Mouse (Mus musculus) forelimb bud, embryonic 11.5 days (tissue): Measurements from ENCODE around the gene Abi1.
"Not testable (repeated sequence)": the region's sequence is repeated elsewhere in the genome, so short reads cannot be mapped to it uniquely, and the experiment has no call there.

ENCODE experiments used
- DNase-seq: peaks from one replicate; pipeline ENCODE4 v3.0.0-alpha.2; 2012; ENCODE audit warnings: low read depth, low spot score

The Abi1 gene

DNA sequence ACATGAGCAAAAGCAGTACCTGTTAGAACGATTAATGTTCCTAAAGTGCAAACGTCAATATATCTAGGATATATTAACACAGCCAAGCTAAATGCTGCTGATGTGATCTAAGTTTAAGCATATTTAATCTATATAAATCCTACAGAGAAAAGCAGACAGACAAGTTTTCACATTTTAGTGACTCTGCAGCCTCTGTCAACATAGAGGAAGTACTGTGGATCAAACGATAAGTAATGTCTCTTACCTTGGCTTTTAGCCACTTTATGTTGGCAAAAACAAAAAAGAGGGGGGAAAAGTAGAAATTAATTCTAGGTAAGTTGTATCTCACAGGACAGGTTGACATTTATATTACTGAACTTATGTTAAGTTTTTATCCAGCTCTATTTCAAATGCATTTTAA is 77.1 kb downstream of the Abi1 start:
- no peak for DNase-seq

GRCm38 (mm10) chr2:22962242-22962641 is 77.8 kb downstream of the Abi1 start:
- DNase-seq, result no peak

DNA sequence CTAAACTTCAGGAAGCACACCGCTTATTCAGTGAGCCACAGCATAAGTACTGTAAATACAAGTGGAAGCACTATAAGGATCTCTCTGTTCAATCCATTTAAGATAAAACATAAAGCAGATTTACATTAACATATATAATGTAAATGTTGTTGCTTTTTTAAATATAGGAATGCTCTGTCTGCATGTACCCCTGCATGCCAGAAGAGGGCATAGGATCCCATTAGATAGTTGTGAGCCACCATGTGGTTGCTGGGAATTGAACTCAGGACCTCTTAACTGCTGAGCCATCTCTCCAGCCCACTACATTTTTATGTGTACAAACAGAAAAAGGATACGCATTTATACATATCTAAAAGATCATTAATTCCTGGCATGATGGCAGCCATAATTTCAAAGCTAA is 78.4 kb downstream of the Abi1 start:
- no peak for DNase-seq

- DNase-seq, result no peak
These were observed 82.6 kb downstream of the Abi1 start for GRCm38 (mm10) chr2:22957415-22957814.

DNA sequence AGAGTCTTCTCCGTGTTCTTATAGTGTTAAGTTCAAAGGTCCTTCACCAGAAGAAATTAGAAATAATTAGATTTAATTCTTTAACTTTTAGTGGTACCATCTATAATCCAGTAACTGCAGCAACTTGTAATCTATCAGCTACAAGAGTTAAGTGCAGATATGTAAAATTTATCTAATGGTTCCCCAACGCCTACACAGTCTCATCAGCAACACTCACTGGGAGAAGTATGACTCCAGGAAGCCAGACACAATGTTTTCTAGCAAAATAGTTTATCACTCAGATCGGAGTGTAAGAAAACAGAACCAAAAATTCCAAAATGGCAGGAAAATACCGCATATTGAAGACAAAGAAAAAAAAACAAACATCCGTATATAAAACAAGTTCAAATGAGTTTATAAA is 84.1 kb downstream of the Abi1 start:
- no peak for DNase-seq

DNA sequence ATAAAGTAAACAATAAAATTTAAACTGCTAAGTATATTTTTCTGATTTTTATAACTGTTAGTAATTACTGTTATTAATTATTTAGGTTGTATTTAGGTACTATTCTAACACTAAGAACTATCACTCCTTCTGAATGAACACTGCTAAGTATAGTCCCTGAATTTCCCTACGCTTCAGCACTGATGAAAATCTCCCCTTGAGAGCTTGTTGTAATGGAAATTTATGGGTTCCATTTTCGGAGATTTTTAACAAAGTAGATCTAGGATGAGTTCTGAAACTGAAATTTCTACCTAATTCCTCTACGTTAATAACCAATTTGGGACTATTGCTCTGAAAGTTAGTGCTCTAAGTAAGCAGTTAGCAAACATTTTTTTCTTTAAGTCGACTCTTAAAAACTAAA is 85.8 kb downstream of the Abi1 start:
- no peak for DNase-seq

GRCm38 (mm10) chr2:22949956-22950355 is 90.1 kb downstream of the Abi1 start:
- DNase-seq, result no peak

GRCm38 (mm10) chr2:22933556-22933955 is 106.5 kb downstream of the Abi1 start:
- no peak for DNase-seq

- DNase-seq, result no peak
These were observed 111.8 kb downstream of the Abi1 start for GRCm38 (mm10) chr2:22928259-22928658.

DNA sequence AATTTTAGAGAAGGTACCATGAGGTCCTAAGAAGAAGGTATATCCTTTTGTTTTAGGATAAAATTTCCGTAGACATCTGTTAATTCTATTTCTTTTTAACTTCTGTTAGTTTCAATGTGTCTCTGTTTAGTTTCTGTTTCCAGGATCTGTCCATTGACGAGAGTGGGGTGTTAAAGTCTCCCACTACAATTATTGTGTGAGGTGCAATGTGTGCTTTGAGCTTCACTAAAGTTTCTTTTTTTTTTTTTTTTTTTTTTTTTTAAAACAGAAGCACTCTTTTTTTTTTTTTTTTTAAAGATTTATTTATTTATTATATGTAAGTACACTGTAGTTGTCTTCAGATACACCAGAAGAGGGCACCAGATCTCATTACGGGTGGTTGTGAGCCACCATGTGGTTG is 114.1 kb downstream of the Abi1 start:
- not testable (repeated sequence) for DNase-seq

DNA sequence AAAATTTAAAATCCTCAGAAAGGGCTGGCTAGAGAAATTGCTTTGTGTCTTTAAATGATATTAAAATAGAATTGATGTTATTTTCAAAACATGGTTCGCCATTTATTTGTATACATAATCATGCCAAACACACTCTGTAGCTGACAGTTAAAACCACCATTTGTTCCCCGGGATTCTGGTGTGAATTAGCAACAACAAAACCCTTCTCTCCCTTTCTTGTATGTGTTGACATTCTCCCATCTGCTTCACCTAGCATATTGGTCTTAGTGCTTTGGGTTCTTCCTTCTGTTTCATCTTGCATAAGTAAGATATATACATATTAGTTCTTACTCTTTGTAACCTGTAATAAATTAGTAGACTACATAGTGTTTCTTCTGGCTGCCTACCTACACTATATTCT is 121.4 kb downstream of the Abi1 start:
- DNase-seq, result no peak

GRCm38 (mm10) chr2:22914421-22914820 is 125.6 kb downstream of the Abi1 start:
- no peak for DNase-seq

GRCm38 (mm10) chr2:22903947-22904346 is 136.1 kb downstream of the Abi1 start:
- DNase-seq, result no peak

DNA sequence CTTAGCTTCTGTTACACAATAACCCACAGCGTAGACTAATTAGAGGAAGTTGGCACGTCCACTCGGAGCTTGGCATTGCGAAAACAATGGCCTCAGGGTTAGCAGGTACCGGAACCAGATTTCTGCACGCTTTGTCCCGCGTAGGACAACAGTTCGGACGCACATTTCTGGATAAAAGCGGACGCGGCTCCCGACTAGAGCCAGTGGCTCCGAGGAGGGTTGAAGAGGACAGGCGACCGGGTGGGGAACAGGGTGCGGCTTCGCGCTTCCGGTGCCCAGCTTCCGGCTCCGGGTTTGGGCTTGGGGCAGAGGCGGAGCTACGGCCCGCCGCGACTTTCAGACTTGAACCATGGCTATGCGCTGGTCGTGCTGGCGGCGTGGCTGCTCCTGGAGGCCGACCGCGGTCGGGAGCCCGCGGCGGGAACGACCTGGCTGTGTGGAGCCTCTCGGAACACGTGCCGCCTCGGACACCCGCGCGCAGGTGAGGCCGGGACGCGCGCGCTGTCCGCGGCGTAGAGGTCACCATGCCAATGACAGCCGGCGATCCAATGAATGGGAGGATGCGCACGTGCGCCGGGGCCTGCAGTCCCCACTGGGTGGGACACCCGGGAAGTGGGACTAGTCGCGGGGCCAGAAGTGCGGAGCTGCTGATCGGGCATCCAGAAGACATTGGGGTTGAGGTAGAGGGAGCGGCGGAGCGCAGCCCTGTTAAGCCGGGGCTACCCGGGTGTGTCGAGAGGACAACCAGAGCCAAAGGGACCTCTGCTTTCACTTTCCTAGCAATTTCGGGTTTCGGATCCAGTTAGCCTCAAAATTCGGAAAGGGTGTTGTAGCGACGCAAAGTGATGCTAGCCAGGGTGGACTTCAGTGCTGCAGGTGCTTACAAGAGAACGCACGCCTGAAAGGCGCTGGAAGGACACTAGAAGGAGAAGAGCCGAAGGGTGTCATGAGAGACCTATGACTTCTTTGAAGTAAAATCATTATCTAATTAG is 144.5 kb downstream of the Abi1 start, which contains the start of gene Pdss1:
Gene Pdss1 (plus strand): TSS at position 241 of the 992 bp plus-strand sequence.
- DNase-seq, result peak; percentile 79

GRCm38 (mm10) chr2:22894932-22895281 is 145.1 kb downstream of the Abi1 start:
- no peak for DNase-seq
